Mouse (Mus musculus): ENCODE measurements around the gene Prkcb. TPM values are rescaled to one million over a fixed set of nuclear protein-coding genes. Genes with fewer than 3 reads are reported as not detected.

The Prkcb gene
- polyA plus RNA-seq, 1 experiment from 2014 or later: 5.7 TPM

DNA sequence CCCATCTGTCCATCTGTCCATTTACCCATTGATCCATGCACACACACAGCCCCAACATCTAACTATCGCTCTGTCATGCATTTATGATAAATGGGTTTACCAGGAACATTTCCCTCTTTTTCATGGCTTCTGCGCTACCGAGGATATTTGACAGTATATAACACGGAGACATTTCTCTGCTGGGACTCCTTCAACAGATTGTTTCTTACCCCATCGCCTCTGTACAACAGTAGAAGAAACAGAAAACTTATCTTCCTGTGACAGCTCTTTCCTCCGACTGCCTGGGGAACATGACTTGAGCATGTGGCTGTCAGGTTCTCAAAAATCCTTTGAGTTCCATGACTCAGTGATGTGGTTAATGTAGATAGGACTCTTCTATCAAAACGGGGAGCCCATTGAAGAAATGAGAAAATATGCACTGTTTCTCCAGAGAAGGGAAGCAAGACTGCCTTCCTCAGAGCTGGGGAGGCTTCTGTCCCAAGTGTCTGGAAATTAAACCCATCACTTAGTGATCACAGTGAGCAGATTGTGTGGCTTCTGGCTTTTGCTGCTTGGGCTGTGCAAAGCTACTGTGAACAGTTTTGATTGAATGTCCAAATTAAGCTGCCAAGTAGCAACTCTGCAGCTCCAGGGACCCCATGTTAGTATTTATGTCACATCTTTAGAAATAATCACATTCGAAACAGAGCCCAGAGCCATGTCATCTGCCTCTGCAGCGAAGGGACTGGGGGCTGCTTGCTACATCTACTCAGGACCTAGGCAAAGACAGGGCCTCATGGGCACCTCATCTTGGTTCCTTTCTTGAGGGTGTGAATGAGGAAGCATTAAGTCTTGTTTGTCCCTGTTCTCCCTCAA is 211.4 kb downstream of the Prkcb start:
- Histone ChIP-seq H3K27ac (replicated peaks) (no peak overlapping the region), H3K4me3 (no peak overlapping the region), H3K4me1 (0 out of 2 replicates have a peak, but pooled peaks cover 3% of the 10 kb centered on the region), H3K9me3 (replicated peaks) (no peaks in the 10 kb centered on the region), H3K36me3 (no peaks in the 10 kb centered on the region), H3K27me3 (ENCODE audit: low read depth, poor library complexity, severe bottlenecking) (no peaks in the 10 kb centered on the region)
- 88% methylated on average over 9 of the region's 9 CpGs for WGBS
- no peak for DNase-seq (ENCODE audit: low spot score)

DNA sequence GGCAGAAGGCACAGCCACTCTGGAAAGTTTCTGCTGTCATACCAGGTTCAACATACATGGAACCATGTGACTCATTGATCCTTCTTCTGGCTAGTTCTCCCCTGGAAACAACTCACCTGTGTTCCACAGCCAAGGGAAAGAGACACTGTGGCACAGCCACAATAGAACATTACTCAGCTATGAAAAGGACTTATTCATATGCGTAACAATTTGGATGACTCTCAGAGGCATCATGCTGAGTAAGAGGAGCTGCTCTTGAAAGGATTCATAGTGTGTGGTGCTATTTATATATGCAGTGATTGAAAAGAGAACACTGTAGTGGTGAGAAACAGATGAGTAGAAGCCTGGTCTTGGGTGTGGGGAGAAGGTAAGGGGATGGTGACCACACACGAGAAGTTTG is 217.9 kb downstream of the Prkcb start:
- 92% methylated on average over 2 of the region's 2 CpGs for WGBS
- H3K27ac ChIP-seq (replicated peaks): no peak overlapping the region
- H3K9me3 ChIP-seq (replicated peaks): no peaks in the 10 kb centered on the region
- H3K27me3 ChIP-seq (ENCODE audit: low read depth, poor library complexity, severe bottlenecking): no peaks in the 10 kb centered on the region
- H3K4me1 ChIP-seq: no peaks in the 10 kb centered on the region
- no peak overlapping the region for H3K4me3 ChIP-seq
- H3K36me3 ChIP-seq: no peaks in the 10 kb centered on the region
- DNase-seq (ENCODE audit: low spot score): no peak

- DNase-seq (ENCODE audit: low spot score): no peak
- H3K9me3 ChIP-seq (replicated peaks): no peaks in the 10 kb centered on the region
- no peaks in the 10 kb centered on the region for H3K27me3 ChIP-seq (ENCODE audit: low read depth, poor library complexity, severe bottlenecking)
- no peak overlapping the region for H3K4me3 ChIP-seq
- H3K4me1 ChIP-seq: no peaks in the 10 kb centered on the region
- H3K27ac ChIP-seq (replicated peaks): no peak overlapping the region
- WGBS: 78% methylated on average over 7 of the region's 7 CpGs
- H3K36me3 ChIP-seq: no peaks in the 10 kb centered on the region
Measured at GRCm38 (mm10) chr7:122509903-122510302, 221.4 kb downstream of the Prkcb start.

DNA sequence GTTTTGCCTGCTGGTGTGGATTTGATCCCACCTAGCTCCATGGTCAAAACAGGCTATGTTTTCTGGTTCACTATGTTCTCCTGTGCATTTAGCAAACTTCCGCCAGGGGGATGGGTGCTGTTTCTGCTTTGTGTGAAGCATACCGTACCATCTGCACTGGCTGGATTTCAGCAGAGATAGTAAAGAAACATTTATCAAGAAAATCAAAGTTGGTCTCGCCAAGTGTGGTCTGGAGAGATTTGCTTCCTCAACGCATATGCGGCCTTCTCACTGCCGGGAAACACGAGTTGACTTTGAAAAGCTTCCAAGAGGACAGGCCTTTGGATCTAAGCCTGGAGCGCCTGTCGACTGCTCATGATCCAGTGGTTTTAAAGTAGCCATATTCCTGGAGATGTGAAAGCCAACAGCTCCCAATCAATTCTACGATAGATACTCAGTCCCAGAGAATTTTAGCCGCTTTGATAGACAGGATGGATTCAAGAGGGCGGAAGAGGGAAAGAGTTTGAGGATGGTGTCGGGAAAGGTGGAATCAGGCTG is 223.9 kb downstream of the Prkcb start:
- Histone ChIP-seq H3K36me3 (no peaks in the 10 kb centered on the region), H3K4me3 (no peak overlapping the region), H3K27me3 (ENCODE audit: low read depth, poor library complexity, severe bottlenecking) (no peaks in the 10 kb centered on the region), H3K4me1 (no peaks in the 10 kb centered on the region), H3K27ac (replicated peaks) (no peak overlapping the region), H3K9me3 (replicated peaks) (no peaks in the 10 kb centered on the region)
- no peak for DNase-seq (ENCODE audit: low spot score)
- WGBS: 92% methylated on average over 13 of the region's 13 CpGs

GRCm38 (mm10) chr7:122520850-122521638 is 232.5 kb downstream of the Prkcb start:
- Histone ChIP-seq H3K27ac (replicated peaks) (peak overlapping the region; percentile 57), H3K27me3 (ENCODE audit: low read depth, poor library complexity, severe bottlenecking) (no peaks in the 10 kb centered on the region), H3K9me3 (replicated peaks) (no peaks in the 10 kb centered on the region), H3K4me1 (peaks cover 22% of the 10 kb centered on the region), H3K4me3 (no peak overlapping the region), H3K36me3 (no peaks in the 10 kb centered on the region)
- WGBS: 34% methylated on average over 7 of the region's 7 CpGs
- DNase-seq (ENCODE audit: low spot score): no peak

DNA sequence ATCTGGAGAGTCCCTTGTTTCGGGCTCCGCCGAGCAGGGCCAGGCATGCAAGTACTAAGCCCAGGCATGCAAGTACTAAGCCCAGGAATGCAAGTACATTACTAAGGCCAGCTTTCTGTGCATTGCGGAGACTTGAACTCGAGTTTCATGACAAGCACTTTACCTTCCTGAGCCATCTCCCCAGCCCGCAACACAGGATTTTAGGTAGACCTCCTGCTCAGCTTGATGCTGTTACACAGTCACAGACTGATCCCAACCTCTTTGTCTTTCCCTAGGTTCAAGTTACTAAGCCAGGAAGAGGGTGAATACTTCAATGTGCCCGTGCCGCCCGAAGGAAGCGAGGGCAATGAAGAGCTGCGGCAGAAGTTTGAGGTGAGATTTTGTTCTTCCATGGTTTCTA is 239.7 kb downstream of the Prkcb start:
- H3K9me3 ChIP-seq (replicated peaks): no peaks in the 10 kb centered on the region
- 87% methylated on average over 11 of the region's 11 CpGs for WGBS
- no peak overlapping the region for H3K27ac ChIP-seq (replicated peaks)
- H3K36me3 ChIP-seq: no peaks in the 10 kb centered on the region
- DNase-seq (ENCODE audit: low spot score): no peak
- H3K27me3 ChIP-seq (ENCODE audit: low read depth, poor library complexity, severe bottlenecking): no peaks in the 10 kb centered on the region
- no peak overlapping the region for H3K4me3 ChIP-seq
- H3K4me1 ChIP-seq: peaks cover 6% of the 10 kb centered on the region

DNA sequence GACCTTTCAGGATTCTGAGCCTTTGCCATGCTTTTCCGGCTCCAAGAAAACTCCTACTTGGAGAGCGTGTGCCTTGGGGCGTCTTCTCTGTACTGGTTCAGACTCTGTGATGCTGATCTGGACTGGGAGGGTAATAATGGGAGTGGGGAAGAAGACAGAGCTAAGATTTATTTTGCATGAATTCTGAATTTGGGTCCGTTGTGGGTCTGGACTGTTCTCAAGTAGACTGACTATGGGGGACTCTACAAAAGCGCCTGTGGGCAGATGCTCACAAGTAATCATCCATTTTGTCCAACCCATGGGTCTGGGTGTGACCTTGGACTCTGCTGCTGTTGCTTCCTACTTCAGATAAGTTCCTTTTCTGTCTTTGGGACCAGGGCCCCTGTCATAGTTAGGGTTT is 240.1 kb downstream of the Prkcb start:
- Histone ChIP-seq H3K4me1 (peaks cover 6% of the 10 kb centered on the region), H3K36me3 (no peaks in the 10 kb centered on the region), H3K4me3 (no peak overlapping the region), H3K9me3 (replicated peaks) (no peaks in the 10 kb centered on the region), H3K27me3 (ENCODE audit: low read depth, poor library complexity, severe bottlenecking) (no peaks in the 10 kb centered on the region), H3K27ac (replicated peaks) (no peak overlapping the region)
- 93% methylated on average over 5 of the region's 5 CpGs for WGBS
- DNase-seq (ENCODE audit: low spot score): no peak

DNA sequence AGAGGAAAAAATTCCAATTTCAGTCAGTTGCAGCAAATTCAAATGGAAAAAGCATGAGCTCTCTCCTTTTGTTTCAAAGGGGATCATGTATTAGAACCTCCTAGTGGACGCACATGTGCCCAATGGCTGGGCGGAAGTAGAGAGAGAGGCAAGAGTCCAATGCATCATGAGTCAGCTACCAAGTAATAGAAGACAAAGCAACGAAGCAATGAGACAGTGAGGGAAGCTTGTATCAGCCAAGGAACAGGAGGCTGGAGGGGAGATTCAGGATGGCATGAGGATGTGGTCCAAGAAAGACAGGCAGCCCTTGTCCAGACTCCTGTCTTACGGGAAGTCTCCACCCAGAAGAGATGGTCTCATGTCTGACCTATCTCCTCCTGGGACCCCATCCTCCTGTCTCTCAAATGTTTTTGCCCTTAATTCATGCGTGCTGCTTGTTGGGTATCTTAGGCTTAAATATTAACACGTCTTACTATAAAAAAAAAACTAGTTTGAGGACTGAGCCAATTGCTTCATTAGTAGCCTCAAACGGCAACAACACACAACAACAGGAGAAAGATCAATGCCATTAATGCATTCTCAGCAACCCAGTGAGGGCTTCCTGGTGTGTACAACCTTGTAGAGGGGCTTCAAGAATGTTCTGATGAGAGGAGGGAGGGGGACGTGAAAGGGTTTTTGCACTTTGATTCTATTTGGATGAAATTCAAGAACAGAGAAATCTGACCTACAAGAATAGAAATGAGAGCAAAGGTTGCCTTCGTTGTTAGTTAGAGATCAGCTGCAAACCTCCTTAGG is 245.2 kb downstream of the Prkcb start:
- no peak overlapping the region for H3K4me3 ChIP-seq
- no peaks in the 10 kb centered on the region for H3K36me3 ChIP-seq
- H3K4me1 ChIP-seq: peaks cover 6% of the 10 kb centered on the region
- H3K27me3 ChIP-seq (ENCODE audit: low read depth, poor library complexity, severe bottlenecking): no peaks in the 10 kb centered on the region
- H3K27ac ChIP-seq (replicated peaks): no peak overlapping the region
- no peaks in the 10 kb centered on the region for H3K9me3 ChIP-seq (replicated peaks)
- WGBS: 92% methylated on average over 9 of the region's 9 CpGs
- no peak for DNase-seq (ENCODE audit: low spot score)

GRCm38 (mm10) chr7:122544616-122545015 is 256.1 kb downstream of the Prkcb start:
- H3K9me3 ChIP-seq (replicated peaks): no peaks in the 10 kb centered on the region
- WGBS: 88% methylated on average over 3 of the region's 3 CpGs
- no peaks in the 10 kb centered on the region for H3K27me3 ChIP-seq (ENCODE audit: low read depth, poor library complexity, severe bottlenecking)
- H3K4me1 ChIP-seq: no peaks in the 10 kb centered on the region; the same call in 1 of the 2 replicates
- H3K27ac ChIP-seq (replicated peaks): no peak overlapping the region
- DNase-seq (ENCODE audit: low spot score): no peak
- no peaks in the 10 kb centered on the region for H3K36me3 ChIP-seq
- no peak overlapping the region for H3K4me3 ChIP-seq

GRCm38 (mm10) chr7:122556575-122557140 is 268.1 kb downstream of the Prkcb start:
- Histone ChIP-seq H3K4me1 (peaks cover 28% of the 10 kb centered on the region), H3K36me3 (no peaks in the 10 kb centered on the region), H3K9me3 (replicated peaks) (no peaks in the 10 kb centered on the region), H3K27ac (replicated peaks) (no peak overlapping the region), H3K4me3 (no peak overlapping the region), H3K27me3 (ENCODE audit: low read depth, poor library complexity, severe bottlenecking) (no peaks in the 10 kb centered on the region)
- WGBS: 56% methylated on average over 6 of the region's 6 CpGs
- no peak for DNase-seq (ENCODE audit: low spot score)

DNA sequence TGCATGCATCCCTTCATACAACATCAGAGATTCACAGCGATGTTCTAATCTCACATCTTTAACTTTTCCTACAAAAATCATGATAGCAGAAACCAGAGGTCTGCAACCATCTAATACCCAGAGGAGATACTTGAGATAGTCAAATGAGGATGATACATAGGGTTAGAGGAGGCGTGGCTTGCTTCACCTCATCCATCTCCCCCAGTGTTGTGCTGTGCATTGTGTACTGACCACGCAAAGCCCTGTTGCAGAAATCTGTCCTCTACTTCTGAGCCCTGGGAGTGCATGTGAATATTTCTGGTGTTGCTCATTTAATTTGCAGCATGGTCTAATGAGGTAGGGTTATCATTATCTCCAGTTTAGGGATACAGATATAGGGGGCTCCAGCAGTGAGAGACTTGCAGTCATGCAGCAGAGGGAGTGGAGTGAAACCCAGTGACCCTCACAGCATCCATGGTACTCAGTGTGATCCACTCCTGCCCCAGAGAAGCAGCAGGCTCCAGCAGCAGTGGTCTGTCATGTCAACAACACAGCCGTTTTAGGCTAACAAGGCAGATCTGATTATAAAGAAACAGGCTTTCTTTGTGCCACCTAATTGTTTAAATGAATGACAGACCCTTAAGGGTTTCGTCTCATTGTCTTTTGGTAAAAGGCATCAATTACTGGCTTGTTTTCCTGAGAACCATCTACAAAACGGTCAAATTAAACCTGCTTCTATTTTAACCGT is 269.7 kb downstream of the Prkcb start:
- no peaks in the 10 kb centered on the region for H3K36me3 ChIP-seq
- H3K4me3 ChIP-seq: no peak overlapping the region
- WGBS: 45% methylated on average over 7 of the region's 7 CpGs
- H3K9me3 ChIP-seq (replicated peaks): no peaks in the 10 kb centered on the region
- H3K4me1 ChIP-seq: peaks cover 28% of the 10 kb centered on the region
- DNase-seq (ENCODE audit: low spot score): no peak
- peak overlapping the region; percentile 60 for H3K27ac ChIP-seq (replicated peaks)
- no peaks in the 10 kb centered on the region for H3K27me3 ChIP-seq (ENCODE audit: low read depth, poor library complexity, severe bottlenecking)
